Mouse (Mus musculus): Measurements from ENCODE around the gene Ubac1. TPM values are rescaled to one million over a fixed set of nuclear protein-coding genes. Genes with fewer than 3 reads are reported as not detected.

Gene Ubac1
- polyA plus RNA-seq (2012; rRNA removed) (259 and 320 TPM in 2 replicates), polyA plus RNA-seq (2014; fragmentation: Nextera tagmentation; extraction: Ambion mirVana) (504 and 526 TPM in 2 replicates)

GRCm38 (mm10) chr2:26021561-26022257 is at the start of gene Ubac1:
Gene Ubac1, minus strand, starts transcription at chr2:26021747.
- no peaks in the 10 kb centered on the region for H3K27me3 ChIP-seq (ENCODE audit: control insufficient read depth, insufficient read depth, low read length)
- WGBS (ENCODE audit: insufficient replicate concordance), result 6% methylated on average over 50 of the region's 50 CpGs
- peaks cover 21% of the 10 kb centered on the region for H3K36me3 ChIP-seq (replicated peaks; ENCODE audit: control insufficient read depth, insufficient read depth, low read depth)
- H3K27ac ChIP-seq, result peak within 1 kb of the TSS; percentile 99
- H3K4me2 ChIP-seq (ENCODE audit: low read depth), result peak within 1 kb of the TSS; percentile 100
- TF ChIP-seq CTCF (IDR thresholded peaks at IDR 0.05; ENCODE audit: low read depth), result peak; percentile 2; the same call in 1 of the 2 replicates
- no peak; the same call in none of the 2 replicates for TF ChIP-seq EP300 (IDR thresholded peaks at IDR 0.05; ENCODE audit: low read depth)
- DNase-seq (ENCODE audit: low read depth in 3 of 3, low spot score in 3 of 3), result peak; percentile 80 to 84 (median 82)
- H3K4me3 ChIP-seq (ENCODE audit: insufficient read depth in 1 of 2, low read depth in 2 of 2, low read length in 2 of 2), result peak within 1 kb of the TSS; percentile 94 to 98
- ATAC-seq (ENCODE audit: insufficient read depth), result peak; percentile 86
- H3K9ac ChIP-seq (replicated peaks), result peak within 1 kb of the TSS; percentile 93
- H3K4me1 ChIP-seq (replicated peaks; ENCODE audit: control insufficient read depth in 2 of 2, insufficient read depth in 2 of 2, low read length in 1 of 2), result peaks cover 21 to 34% of the 10 kb centered on the region in 2 experiments
- no peaks in the 10 kb centered on the region for H3K9me3 ChIP-seq (ENCODE audit: control insufficient read depth, low read length)

GRCm38 (mm10) chr2:26068592-26068991 is 47.0 kb upstream of the Ubac1 start:
- ATAC-seq (ENCODE audit: insufficient read depth), result peak; percentile 49; the same call in 1 of the 2 replicates
- Histone ChIP-seq H3K27ac (peak overlapping the region; percentile 56), H3K9me3 (ENCODE audit: control insufficient read depth, low read length) (no peaks in the 10 kb centered on the region), H3K36me3 (replicated peaks; ENCODE audit: control insufficient read depth, insufficient read depth, low read depth) (no peaks in the 10 kb centered on the region), H3K4me2 (ENCODE audit: low read depth) (peak overlapping the region; percentile 18), H3K4me3 (ENCODE audit: insufficient read depth in 1 of 2, low read depth in 2 of 2, low read length in 2 of 2) (no peak overlapping the region), H3K27me3 (ENCODE audit: control insufficient read depth, insufficient read depth, low read length) (no peaks in the 10 kb centered on the region), H3K9ac (replicated peaks) (peak overlapping the region; percentile 42), H3K4me1 (replicated peaks; ENCODE audit: control insufficient read depth in 2 of 2, insufficient read depth in 2 of 2, low read length in 1 of 2) (peaks cover 4 to 13% of the 10 kb centered on the region in 2 experiments)
- TF ChIP-seq EP300 (IDR thresholded peaks at IDR 0.05; ENCODE audit: low read depth), result no peak
- DNase-seq (ENCODE audit: low read depth in 3 of 3, low spot score in 3 of 3), result no peak
- 74% methylated on average over 1 of the region's 1 CpGs for WGBS (ENCODE audit: insufficient replicate concordance)

GRCm38 (mm10) chr2:26068175-26068574 is 46.6 kb upstream of the Ubac1 start:
- 31% methylated on average over 7 of the region's 7 CpGs for WGBS (ENCODE audit: insufficient replicate concordance)
- Histone ChIP-seq H3K4me1 (replicated peaks; ENCODE audit: control insufficient read depth in 2 of 2, insufficient read depth in 2 of 2, low read length in 1 of 2) (peaks cover 8 to 17% of the 10 kb centered on the region in 2 experiments), H3K4me2 (ENCODE audit: low read depth) (peak overlapping the region; percentile 18), H3K4me3 (ENCODE audit: insufficient read depth in 1 of 2, low read depth in 2 of 2, low read length in 2 of 2) (no peak overlapping the region), H3K9me3 (ENCODE audit: control insufficient read depth, low read length) (no peaks in the 10 kb centered on the region), H3K27me3 (ENCODE audit: control insufficient read depth, insufficient read depth, low read length) (no peaks in the 10 kb centered on the region), H3K36me3 (replicated peaks; ENCODE audit: control insufficient read depth, insufficient read depth, low read depth) (no peaks in the 10 kb centered on the region), H3K9ac (replicated peaks) (peak overlapping the region; percentile 42), H3K27ac (peak overlapping the region; percentile 56)
- peak in 2 of 3 experiments; percentile 46 to 50 for DNase-seq (ENCODE audit: low read depth in 3 of 3, low spot score in 3 of 3)
- peak; percentile 84 for ATAC-seq (ENCODE audit: insufficient read depth)
- TF ChIP-seq CTCF (IDR thresholded peaks at IDR 0.05; ENCODE audit: low read depth), result no peak
- TF ChIP-seq EP300 (IDR thresholded peaks at IDR 0.05; ENCODE audit: low read depth), result no peak

- peaks cover 24 to 33% of the 10 kb centered on the region in 2 experiments for H3K4me1 ChIP-seq (replicated peaks; ENCODE audit: control insufficient read depth in 2 of 2, insufficient read depth in 2 of 2, low read length in 1 of 2)
- TF ChIP-seq EP300 (IDR thresholded peaks at IDR 0.05; ENCODE audit: low read depth) (no peak), CTCF (IDR thresholded peaks at IDR 0.05; ENCODE audit: low read depth) (no peak)
- DNase-seq (ENCODE audit: low read depth in 3 of 3, low spot score in 3 of 3) (no peak), ATAC-seq (ENCODE audit: insufficient read depth) (no peak)
- WGBS (ENCODE audit: insufficient replicate concordance), result 78% methylated on average over 14 of the region's 14 CpGs
- no peaks in the 10 kb centered on the region for H3K27me3 ChIP-seq (ENCODE audit: control insufficient read depth, insufficient read depth, low read length)
- H3K27ac ChIP-seq, result no peak overlapping the region
- no peak overlapping the region for H3K4me3 ChIP-seq (ENCODE audit: insufficient read depth in 1 of 2, low read depth in 2 of 2, low read length in 2 of 2)
- H3K36me3 ChIP-seq (replicated peaks; ENCODE audit: control insufficient read depth, insufficient read depth, low read depth), result no peaks in the 10 kb centered on the region
- no peak overlapping the region for H3K9ac ChIP-seq (replicated peaks)
- no peaks in the 10 kb centered on the region for H3K9me3 ChIP-seq (ENCODE audit: control insufficient read depth, low read length)
- H3K4me2 ChIP-seq (ENCODE audit: low read depth), result no peak overlapping the region
These were observed 45.0 kb upstream of the Ubac1 start for GRCm38 (mm10) chr2:26066527-26066926.

- Histone ChIP-seq H3K4me2 (ENCODE audit: low read depth) (peak overlapping the region; percentile 20), H3K27me3 (ENCODE audit: control insufficient read depth, insufficient read depth, low read length) (no peaks in the 10 kb centered on the region), H3K27ac (peak overlapping the region; percentile 44), H3K4me3 (ENCODE audit: insufficient read depth in 1 of 2, low read depth in 2 of 2, low read length in 2 of 2) (no peak overlapping the region), H3K36me3 (replicated peaks; ENCODE audit: control insufficient read depth, insufficient read depth, low read depth) (no peaks in the 10 kb centered on the region), H3K9me3 (ENCODE audit: control insufficient read depth, low read length) (no peaks in the 10 kb centered on the region), H3K9ac (replicated peaks) (peak overlapping the region; percentile 6), H3K4me1 (replicated peaks; ENCODE audit: control insufficient read depth in 2 of 2, insufficient read depth in 2 of 2, low read length in 1 of 2) (peaks cover 27 to 35% of the 10 kb centered on the region in 2 experiments)
- DNase-seq (ENCODE audit: low read depth in 3 of 3, low spot score in 3 of 3) (no peak), ATAC-seq (ENCODE audit: insufficient read depth) (peak; percentile 75)
- WGBS (ENCODE audit: insufficient replicate concordance), result 37% methylated on average over 13 of the region's 13 CpGs
- TF ChIP-seq EP300 (IDR thresholded peaks at IDR 0.05; ENCODE audit: low read depth), result no peak
- TF ChIP-seq CTCF (IDR thresholded peaks at IDR 0.05; ENCODE audit: low read depth), result no peak
These were observed 41.3 kb upstream of the Ubac1 start for GRCm38 (mm10) chr2:26062742-26063427.
